Mouse (Mus musculus) cerebellum, adult 18-20 months (tissue): ENCODE measurements around the gene Ing3.

ENCODE experiments used
- DNase-seq, 2 experiments: peaks; one replicate each; pipeline ENCODE4 v3.0.0; 2021

Ing3 gene

DNA sequence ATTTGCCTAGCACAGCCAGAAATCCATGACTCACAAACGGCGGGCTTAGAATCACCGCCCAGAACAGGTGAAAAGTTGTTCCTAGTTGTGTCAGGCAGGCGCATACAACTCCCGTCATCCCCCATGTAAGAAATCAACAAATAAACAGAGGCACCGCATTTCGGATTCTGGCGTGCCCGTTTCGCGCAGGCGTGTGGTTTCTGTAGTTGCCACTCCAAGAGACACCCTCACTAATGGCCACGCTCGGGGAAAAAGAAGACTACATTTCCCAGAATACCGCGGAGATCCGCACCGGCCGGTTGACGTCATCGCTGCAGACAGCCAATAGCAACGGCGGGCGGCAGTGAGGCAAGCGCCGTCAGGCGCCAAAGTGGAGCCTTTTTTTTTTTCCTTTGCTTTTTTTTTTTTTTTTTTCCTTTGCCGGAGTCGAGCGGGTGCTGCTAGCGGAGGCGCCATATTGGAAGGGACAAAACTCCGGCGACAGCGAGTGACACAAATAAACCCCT is at the start of gene Ing3:
Ing3 (plus strand) TSS at position 346 of the 506 bp plus-strand sequence.
- DNase-seq: peak; percentile 97 to 99

DNA sequence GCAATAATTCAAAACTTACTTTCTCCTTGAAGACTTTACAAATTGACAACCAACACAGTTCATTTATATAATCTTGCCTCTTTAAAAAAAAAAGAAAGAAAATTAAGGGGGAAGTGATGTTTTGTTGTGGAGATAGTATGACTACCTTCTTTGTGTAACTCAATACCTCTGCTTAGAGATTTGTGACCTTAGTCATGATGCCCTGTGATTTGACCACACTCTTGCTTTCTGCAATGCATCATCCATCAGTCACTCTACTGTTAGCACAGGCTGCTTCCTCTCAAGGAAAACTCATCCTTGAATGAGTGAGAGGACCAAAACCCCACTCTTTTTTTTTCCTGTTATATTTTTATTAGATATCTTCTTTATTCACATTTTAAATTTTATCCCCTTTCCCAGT is 39.7 kb upstream of the Ing3 start:
- DNase-seq: no peak

DNA sequence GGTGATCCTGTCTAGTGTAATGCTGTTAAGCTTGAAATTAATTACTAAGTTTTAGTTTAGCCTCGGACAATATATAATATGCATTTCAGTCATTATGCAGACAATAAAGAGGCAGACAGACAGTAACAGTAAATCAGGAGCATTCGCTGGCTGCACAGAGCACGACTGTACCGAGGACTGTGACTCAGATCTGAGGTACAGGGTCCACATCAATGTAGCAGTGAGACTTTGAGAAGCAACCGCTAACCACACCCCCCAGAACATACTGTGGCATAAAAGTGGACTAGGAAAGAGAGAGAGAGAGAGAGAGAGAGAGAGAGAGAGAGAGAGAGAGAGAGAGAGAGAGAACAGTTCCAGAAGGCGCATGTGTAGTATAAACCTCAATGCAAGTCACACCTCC is 38.6 kb upstream of the Ing3 start:
- no peak for DNase-seq

DNA sequence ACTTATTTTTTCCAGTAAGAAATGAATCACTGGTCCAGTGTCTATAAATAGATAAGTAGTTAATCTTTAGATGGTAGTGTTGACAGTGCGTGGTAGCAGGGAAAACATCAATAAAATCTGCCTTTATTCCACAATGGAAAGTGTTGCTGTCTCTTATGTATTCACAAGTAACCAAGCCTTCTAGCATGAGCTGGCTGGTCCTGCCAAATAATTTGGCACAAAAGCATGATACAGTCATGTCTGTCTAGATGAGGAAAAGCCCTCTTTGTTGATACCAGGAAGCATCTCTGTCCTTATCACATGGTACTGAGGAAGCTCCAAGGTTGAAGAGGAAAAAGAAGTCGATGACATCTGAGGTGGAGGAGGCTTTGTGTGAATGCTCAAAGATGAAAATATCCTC is 32.8 kb upstream of the Ing3 start:
- no peak for DNase-seq

DNA sequence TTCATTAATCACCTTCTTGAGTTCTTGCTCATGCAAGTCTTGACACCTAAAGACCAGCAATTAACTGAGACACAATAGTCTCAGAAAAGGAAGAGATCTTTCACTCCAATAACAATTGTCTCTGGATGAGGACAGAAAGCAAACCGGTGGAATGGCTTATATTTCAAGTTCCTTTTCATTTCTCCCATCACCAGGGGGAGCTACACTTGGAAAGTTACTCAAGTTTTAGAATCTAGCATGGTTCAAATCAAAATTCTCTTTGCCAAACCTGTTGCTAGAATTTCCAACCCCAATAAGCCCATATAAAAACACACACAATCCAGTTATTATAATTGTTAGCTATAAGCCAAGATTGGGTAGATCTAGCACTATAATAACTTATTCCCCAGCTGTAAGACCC is 25.2 kb upstream of the Ing3 start:
- DNase-seq: no peak

DNA sequence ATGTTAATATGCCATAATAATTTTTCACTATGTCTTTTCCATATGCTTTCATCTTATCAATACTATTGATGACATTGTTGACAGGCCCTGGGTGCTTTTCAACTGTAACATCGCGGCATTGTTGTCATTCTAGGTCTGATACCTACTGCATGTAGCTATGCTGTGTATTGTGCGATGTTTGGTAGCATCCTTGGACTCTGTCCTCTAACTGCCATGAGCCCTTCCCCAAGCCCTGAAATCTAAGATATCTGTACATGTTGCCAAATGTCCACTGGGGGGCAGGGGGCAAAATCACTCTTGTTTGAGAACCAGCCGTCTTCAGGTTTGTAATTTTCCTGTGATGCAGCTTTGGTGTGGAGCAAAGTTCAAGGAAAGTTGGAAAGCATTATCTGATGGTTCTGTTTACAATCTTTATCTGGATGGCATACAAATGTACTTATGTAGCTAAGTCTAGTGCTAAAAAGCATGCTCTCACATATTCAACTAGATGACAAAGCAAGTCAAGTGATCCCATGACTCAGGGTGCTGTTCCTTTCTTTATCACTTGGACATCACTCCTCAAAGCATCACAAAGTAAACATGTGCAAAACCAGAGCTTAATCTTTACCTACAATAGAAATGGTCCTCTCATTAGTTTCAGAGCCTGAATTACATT is 11.3 kb upstream of the Ing3 start:
- DNase-seq: no peak

DNA sequence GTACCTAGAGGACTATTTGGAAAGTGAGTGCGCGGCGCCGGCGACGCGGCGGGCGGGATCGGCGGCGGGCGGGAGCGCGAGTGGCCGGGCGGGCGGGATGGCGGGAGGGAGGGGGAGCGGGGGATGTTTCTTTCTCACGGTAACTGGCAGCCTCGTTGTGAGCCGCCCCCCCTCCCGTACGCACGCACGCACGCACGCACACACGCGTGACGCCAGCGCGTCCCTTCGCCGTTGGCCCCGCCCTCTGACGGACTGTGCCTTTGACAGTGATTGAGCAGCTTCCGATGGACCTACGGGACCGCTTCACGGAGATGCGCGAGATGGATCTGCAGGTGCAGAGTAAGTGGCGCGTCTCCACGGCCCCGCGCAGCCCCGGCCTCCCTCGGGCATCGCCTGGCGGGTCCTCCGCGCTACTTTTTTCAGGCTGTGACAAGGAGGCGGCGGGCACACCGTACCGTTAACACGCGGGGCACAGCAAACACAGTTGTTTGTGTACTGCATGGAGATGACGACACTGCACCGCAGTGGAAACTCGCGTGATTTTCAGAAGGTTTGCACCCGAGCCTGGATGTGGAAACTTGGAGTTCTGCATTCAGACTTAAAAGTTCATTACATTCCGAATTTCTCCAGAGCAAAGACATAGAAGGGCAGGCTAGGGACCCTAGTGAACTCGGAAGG is 539 bp downstream of the Ing3 start:
- DNase-seq: peak; percentile 98 to 99

DNA sequence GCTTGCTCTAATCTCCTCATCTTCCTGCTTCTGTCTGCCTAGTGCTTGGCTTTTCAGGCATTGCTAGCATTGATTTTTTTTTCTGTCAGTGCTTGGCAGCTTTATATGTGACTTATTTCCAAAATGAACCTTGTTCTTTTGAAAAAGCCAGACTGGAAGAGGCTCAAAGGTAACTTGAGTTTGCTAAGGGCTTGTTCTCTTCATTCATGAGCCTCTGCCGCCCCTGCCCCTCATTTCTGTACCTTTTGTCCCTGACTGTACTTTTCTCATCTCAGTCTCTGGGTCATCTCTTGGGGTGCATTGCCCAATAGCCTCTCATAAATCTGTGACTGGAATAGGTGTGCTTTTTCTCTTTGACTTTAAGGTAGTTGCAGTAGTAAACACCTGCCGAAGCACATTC is 1.3 kb downstream of the Ing3 start:
- no peak for DNase-seq

DNA sequence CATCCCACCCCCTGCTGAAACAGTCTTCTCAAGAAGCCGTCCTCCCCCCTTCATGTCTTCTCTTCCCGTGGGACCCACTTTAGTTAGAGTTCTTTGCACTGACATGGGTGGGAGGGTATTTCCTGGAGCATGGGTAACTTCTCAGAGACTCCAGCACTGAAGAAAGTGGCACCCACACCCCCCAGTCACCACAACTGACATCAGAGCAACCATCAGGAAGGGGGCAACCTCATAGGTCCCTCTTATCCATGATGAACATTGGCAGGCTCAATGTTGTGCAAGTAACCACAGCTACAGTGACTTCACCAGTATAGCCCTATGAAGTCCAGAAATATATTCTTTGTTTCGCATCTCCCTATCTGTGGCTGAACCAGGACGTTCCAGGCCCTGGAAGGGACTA is 6.1 kb downstream of the Ing3 start:
- DNase-seq: no peak

DNA sequence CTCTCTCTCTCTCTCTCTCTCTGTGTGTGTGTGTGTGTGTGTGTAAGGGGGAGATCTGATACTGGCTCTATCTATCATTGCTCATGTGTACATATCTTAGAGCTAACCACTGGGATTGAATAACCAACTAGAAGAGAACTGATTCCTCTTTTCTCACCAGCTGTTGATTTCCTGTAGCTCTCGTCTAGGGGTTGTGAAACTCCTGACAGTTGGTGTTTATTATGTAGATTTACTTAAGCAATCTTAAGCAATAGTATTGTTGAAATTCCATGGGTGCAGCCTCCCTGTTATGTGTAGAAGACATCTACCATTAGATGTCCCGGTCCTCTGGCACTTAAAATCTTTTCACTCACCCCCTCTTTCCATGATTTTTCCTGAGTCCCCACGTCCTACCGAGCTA is 9.6 kb downstream of the Ing3 start:
- DNase-seq: no peak

DNA sequence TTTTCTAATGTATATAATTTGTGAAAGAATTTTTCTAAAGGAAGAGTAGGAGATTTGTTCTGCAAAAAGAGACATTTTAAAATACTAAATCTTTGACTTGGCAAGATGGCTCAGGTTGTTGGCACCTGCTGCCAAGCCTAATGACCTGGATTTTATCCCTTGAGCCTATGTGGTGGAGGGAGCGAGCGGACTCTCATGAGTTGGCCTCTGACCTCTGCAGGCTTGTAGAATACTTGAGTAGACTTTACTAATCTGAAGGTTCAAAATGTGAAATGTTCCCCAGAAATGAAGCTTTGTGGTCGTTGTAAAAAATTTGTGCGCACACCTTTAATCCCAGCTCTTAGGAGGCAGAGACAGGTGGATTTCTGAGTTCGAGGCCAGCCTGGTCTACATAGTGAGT is 10.5 kb downstream of the Ing3 start:
- DNase-seq: peak in 1 of 2 experiments; percentile 12

DNA sequence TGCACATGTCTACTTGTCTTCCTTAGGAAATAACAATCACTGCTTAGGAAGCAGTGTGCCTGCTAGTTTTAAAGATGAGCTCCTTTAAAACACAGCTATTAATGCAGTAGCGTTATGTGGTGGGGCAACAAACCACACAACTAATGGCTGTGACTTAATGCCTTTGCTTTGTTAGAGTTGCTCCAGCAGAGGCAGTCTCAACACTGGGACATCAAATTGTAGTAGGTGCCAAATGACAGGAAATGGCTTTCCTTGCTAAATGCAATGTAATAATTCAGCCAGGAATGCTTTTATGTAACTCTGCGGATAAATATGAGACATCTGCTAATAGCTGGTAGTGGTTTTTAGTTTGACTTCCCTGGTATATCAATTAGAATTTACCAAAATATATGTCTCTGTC is 28.2 kb downstream of the Ing3 start:
- no peak for DNase-seq

DNA sequence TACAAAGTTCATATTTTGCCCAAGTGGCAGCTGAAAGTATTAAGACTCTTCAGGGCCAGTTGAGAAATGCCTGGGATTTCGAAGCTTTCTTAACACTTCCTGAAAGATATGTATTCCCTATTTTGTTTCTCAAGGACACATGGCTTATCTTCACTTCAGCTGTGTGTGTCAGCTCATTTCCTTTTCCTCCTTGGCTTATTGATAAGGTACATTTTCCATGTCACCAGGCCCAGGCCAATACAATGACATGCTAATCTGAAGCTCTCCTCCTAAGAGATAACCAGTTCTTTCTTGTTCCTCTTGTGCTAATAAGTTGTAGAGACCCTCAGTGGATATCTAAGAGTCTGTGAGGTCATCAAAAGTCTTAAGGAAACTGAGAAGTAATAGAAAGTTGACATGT is 31.7 kb downstream of the Ing3 start:
- no peak for DNase-seq

DNA sequence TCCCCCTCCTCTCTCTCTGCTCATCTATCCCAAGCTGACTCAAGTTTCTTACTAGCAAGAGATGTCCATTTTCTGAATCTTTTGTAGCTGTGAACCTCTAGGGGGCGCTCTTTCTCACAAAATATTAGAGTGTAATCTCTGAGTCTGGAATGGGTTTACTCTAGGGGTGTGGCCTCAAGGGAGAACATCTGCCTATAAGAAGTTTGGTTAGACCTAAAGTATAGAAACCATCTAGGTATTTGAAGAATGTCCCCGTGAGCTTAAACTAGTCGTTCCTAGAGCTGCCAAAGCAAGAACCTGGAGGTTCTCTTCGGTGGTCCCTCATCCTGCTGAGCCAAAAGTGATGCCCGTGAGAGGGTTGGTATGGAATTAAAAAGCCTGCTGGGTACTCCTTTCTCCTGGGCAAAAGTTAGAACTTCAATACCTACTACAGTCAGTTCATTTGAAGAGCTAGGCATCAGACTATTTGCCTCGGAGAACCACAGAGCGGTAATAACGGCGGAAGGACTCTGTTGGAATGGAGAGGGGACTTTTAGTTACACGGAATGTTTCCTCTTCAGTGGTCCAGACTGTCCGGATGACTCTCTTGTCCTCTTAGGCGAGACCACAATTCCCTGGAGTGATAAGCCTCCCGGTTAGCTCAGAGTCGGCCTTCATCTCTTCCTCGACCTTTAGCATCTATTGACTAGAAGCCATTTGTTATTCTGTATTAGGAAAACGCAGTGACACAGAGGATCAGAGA is 35.8 kb downstream of the Ing3 start:
- peak; percentile 25 to 45 for DNase-seq

DNA sequence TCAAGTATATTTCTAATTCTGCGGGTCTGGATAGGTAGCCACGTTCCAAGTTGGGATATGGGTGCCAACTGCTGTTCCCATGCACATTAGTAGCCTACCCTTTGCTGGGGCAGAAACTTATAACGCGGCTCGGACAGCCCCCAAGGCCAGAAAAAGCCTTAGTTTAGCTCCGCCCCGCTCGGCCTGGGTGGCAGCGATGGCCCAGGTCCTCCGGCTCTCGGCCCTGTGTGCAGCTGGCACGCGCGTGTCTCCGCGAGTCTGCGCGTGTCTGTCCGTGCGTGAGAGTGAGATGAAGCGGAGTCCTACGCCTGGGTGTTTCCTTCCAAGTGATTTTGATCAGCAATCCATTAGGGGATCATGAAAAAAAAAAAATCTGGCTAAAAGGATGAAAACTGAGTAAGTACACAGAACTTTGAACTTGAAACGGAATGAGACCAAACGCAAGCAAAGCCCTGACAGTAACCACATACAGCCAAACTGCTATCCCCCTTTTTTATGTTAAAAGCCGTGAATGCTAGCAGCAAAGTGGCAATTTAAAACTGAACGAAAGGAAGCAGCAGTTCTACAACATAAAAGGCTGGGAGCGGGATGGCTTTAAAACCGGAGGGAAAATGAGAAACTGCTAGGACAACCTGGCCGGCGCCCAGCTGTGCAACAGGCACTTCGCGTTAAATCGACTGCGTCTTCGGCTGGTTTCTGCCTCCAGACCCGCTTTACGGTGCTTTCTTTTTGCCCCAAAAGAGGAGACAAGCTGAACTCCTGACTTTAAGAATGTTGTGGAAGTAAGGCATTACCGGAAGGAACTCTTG is 36.6 kb downstream of the Ing3 start, which contains the start of gene Cped1:
Cped1 (plus strand) TSS at position 185 of the 809 bp plus-strand sequence.
- peak; percentile 32 to 37 for DNase-seq

DNA sequence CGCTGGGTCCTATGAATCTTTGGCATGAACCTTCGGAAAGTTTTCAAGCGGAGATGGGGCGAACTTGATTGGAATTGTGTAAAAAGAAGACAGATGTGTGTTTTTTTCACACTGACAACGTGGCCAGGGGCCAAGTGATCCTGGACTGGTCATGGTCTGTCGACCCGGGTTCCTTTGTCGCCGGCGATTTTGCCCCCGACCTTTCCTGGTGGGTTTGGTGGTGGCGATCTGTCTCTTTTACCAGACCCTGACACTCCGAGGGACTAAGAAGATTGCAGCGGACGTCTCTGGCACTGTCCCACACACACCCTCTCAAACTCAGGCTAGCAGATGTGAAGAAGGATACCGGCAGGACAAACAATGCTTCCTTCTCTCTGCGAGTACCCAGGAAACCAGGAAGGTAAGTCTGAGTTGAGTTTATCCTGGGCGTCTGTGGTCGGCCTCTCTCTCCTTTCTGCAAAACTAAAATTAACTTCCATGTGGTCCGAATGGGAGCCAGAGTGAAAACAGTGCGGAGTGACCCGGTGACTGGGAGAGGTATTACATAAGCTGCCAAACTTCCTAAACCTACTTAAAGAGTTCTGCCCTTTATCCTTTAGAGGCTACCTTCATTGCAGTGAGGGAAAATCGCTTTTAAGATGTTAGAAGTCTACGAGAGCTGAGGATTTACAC is 37.4 kb downstream of the Ing3 start:
- no peak for DNase-seq

DNA sequence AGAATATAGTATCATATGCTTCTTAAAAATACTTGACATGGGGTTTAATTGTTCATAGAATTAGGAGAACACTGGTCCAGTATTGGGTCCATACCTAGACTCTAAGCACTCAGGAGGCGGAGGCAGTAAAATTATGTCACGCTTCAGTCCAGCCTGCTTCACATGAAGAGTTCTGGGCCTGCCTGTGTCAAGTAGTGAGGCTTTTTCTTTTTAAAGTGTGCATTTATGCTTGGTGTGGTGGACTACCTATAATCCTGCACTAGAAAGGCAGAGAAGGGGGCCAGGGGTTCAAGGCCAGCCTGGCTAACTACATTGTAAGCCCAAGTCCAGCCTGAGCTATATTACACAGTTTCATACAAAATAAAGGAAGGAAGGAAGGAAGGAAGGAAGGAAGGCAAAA is 38.2 kb downstream of the Ing3 start:
- DNase-seq: no peak

DNA sequence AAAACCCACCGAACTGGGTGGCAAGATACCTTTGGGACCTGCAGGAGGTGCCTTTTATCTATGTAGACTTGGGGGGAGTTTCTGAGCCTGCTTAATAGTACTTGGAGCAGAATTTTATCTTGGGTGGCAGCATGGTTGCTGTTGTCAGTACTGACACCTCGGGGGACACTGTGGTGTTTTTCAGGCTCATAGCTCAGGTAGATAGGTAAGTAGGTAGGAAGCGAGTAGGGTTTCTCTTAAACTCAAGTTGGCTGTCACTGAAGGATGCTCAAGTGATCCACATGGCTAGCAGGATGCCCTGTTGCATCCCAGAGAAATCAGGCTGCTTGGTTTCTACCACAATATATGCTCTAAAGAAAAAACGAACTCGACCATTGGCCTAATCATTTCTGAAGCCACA is 38.9 kb downstream of the Ing3 start:
- no peak for DNase-seq

DNA sequence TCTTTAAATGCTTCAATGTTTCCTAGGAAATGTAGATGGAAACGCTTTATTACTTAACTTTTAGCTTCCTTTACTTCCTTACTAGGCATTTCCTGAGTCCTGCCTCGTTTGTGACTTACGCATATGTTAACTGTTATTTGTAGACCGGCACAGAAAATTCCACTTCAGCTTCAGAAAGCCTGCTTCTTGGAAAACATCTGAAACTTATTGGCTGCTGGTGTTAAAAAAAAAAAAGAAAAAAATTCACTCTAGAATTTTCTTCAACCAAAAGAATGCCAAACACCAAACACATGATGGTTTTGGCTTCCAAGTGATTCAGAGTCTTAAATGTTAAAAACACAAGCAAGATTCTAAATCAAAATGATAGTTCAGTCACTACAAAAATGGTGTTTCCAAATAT is 39.7 kb downstream of the Ing3 start:
- DNase-seq: no peak

DNA sequence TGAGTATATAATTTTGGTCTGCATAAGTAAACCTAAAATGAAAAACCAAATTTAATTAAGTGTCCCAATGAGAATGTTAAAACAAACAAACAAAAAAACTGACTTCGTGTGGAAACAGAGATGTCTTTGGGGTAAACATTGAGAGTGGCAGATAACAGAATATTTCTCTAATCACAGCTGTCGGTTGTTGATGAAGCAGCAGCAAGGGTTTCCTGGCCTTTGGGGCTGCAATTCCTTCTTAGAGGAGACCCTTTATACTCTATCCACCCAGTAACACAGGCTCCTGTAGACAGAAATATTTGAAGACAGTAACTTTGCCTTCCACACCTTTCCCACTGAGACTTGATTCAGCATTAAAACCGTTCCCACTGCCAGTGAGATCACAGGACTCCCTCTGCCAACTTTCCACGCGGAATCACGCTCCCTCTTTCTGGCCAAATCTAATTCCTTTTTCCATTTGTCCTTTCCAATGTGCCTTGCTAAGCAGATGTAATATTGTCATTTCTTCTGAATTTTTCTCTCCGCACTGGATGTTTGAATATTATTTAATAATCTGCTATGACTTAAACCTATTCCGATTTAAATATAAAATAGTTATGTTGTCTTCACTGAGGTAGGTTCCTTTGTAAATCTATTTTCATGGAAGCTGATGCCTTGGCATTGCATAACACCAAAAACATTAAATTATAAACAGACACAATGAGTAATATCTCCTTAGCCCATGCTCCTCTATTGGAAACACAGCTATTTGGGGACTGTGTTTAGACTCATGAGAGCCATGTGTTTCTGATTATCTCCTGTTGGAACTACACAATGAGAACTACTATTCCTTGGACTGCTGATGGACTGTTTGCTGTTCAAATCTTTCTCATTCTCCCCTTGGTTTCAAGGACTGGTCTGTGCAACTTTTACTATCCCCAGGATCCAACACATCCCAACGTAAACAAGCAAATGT is 41.1 kb downstream of the Ing3 start:
- DNase-seq: no peak

DNA sequence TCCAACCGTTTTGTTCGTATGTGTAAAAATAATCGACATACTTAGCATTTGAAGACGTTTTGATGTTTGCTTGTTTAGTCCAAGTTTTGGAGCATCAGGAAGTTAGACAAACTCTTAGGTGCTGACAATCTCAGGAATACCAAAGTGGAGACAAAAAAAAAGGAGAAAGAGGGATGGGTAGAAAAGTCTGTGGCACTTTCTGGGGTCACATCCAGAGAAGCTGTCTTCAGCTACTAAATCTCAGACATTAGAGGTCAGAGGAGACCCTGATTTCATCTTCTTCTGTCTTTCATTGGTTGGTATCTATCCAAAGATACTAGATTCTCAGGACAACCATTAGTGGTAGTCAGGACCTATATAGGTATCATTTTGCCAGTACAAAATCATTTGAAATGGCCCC is 41.8 kb downstream of the Ing3 start:
- no peak for DNase-seq
